In the genomic region with DNA sequence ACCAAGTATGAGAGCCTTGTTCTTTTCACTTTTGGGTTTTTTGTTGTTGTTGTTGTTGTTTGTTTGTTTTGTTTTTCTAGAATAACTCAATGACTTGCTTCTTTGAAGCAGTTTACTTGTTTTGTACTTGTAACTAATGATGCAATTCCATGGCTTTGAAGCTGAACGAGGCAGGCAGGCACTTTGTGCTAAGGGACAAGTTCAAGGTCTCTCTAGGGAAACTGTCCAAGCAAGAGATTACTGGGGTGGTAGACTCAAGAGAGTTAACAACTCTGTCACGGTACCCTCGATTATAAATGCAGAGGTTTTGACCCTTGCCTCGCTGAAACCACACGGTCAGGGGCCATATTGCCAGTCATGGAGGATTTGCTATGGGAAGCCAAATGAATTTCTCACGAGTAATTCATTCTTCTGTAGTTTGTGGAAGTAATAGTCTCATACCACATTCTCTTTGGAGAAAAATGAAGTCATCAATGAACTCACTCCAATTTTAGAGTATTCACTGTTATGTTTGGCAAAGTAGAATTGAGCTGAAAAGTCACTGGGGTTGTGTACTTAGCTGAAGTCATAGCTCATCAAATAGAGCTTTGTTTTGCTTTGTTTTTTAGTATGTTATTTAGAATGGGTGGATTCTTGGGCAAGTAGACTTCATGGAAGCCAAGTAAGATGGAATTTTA, we compare ENCODE assay signal across 31 mouse cellular contexts. TPM values are rescaled to one million over a fixed set of nuclear protein-coding genes. Genes with fewer than 3 reads are reported as not detected.
DNase-seq lines count a peak whose midpoint lies in the region; ATAC-seq and TF ChIP-seq lines count a peak whose summit lies in the region.
"Had no signal": no experiment of that assay in that cellular context is flagged by ENCODE, and none has a peak within 500 bp of the region (broad histone marks: within the 10 kb centered on the region; RNA-seq: fewer than 3 reads in every experiment).

No protein-coding gene starts in this region.

- peaks cover 52% of the 10 kb centered on the region for H3K36me3 ChIP-seq in liver, adult 2 months (ENCODE audit: control insufficient read depth, insufficient read depth, low read length)
- H3K36me3 ChIP-seq in liver, embryonic 11.5 days (ENCODE audit: control insufficient read depth, insufficient read depth, low read length): no peaks in the 10 kb centered on the region; the same call in 1 of the 2 replicates
- H3K36me3 ChIP-seq in CH12.LX (replicated peaks in 1 of 2; ENCODE audit: control insufficient read depth in 1 of 2, insufficient read depth in 1 of 2, low read length in 1 of 2): no peaks in the 10 kb centered on the region
- no peaks in the 10 kb centered on the region for H3K36me3 ChIP-seq in kidney, embryonic 14.5 days (ENCODE audit: control insufficient read depth, insufficient read depth, low read length)
- H3K36me3 ChIP-seq: embryonic facial prominence, embryonic 10.5 days; embryonic facial prominence, embryonic 13.5 days; forebrain, embryonic 10.5 days; G1E; heart, embryonic 10.5 days; heart, embryonic 13.5 days; hindbrain, embryonic 10.5 days; hindbrain, embryonic 13.5 days; intestine, embryonic 15.5 days had no signal

- no peak overlapping the region for H3K4me2 ChIP-seq in liver, embryonic 11.5 days
- peak overlapping the region; percentile 29; the same call in 1 of the 2 replicates for H3K4me2 ChIP-seq in CH12.LX (ENCODE audit: insufficient read depth, low read depth, poor library complexity, severe bottlenecking)
- H3K4me2 ChIP-seq in kidney, embryonic 14.5 days (replicated peaks; ENCODE audit: low read depth, low read length): no peak overlapping the region
- H3K4me2 ChIP-seq: embryonic facial prominence, embryonic 13.5 days; heart, embryonic 13.5 days; hindbrain, embryonic 13.5 days; intestine, embryonic 15.5 days had no signal

- no peak for TF ChIP-seq RAD21 in CH12.LX (IDR thresholded peaks at IDR 0.05; ENCODE audit: low read depth, low read length)

- H3K79me2 ChIP-seq in liver, adult 2 months (ENCODE audit: control insufficient read depth, insufficient read depth, low read length): peaks cover 2% of the 10 kb centered on the region; the same call in 1 of the 2 replicates
- no peaks in the 10 kb centered on the region for H3K79me2 ChIP-seq in CH12.LX (replicated peaks; ENCODE audit: control insufficient read depth, extremely low read depth, insufficient read depth, poor library complexity, severe bottlenecking)

- DNase-seq in liver, adult 2 months (ENCODE audit: extremely low read depth, low read depth, low spot score): peak; percentile 95
- no peak for DNase-seq in liver, embryonic 11.5 days (ENCODE audit: low spot score)
- DNase-seq in CH12.LX (ENCODE audit: extremely low read depth) (no peak), NIH3T3 (ENCODE audit: low read depth) (peak; percentile 12)
- no peak for DNase-seq in adrenal gland, postnatal 14 days
- DNase-seq: adrenal gland, adult 2 months; adrenal gland, postnatal 25 days; cerebellum, adult 11-12 months; cerebellum, adult 8-10 months; cerebellum, postnatal 10 days; cerebellum, postnatal 36 days; embryo, embryonic 11 days; forebrain, postnatal 0 days; gastrocnemius, adult 2 months; gastrocnemius, postnatal 14 days; heart, adult 18-20 months; heart, postnatal 36 days; kidney, adult 11 months had no signal

- H3K4me3 ChIP-seq in liver, adult 2 months (ENCODE audit: insufficient read depth, low read depth, low read length): no peak overlapping the region
- no peak overlapping the region for H3K4me3 ChIP-seq in liver, embryonic 11.5 days (ENCODE audit: low read depth, low read length)
- no peak overlapping the region for H3K4me3 ChIP-seq in CH12.LX (replicated peaks in 1 of 3; ENCODE audit: low read depth in 2 of 3, low read length in 2 of 3, poor library complexity in 1 of 3)
- no peak overlapping the region for H3K4me3 ChIP-seq in kidney, embryonic 14.5 days (ENCODE audit: low read length)
- H3K4me3 ChIP-seq: embryonic facial prominence, embryonic 10.5 days; embryonic facial prominence, embryonic 13.5 days; erythroblast, embryonic 14.5 days; forebrain, embryonic 10.5 days; gastrocnemius, adult 2 months; heart, embryonic 10.5 days; heart, embryonic 13.5 days; hindbrain, embryonic 10.5 days; hindbrain, embryonic 13.5 days; intestine, embryonic 15.5 days had no signal

- TF ChIP-seq POLR2A in liver, adult 2 months (IDR thresholded peaks at IDR 0.05; ENCODE audit: extremely low read depth, insufficient read depth, low read length): no peak
- no peak for TF ChIP-seq POLR2A in CH12.LX (IDR thresholded peaks at IDR 0.05; ENCODE audit: low read depth, low read length)

- in situ Hi-C loops in CH12.LX (cut with MboI; ENCODE audit: low pct_ligation_motif_present, low pct_unique_long_range_greater_than_20kb, low sequenced_read_pairs): no loop called here

- TF ChIP-seq CTCF in liver, adult 2 months (IDR thresholded peaks at IDR 0.05; ENCODE audit: low read depth, low read length): no peak
- TF ChIP-seq CTCF in CH12.LX (conservative IDR thresholded peaks at IDR 0.05 in 1 of 2, IDR thresholded peaks at IDR 0.05 in 1 of 2; ENCODE audit: low read depth in 2 of 2, low read length in 2 of 2): no peak

- no peaks in the 10 kb centered on the region for H3K27me3 ChIP-seq in liver, adult 2 months (ENCODE audit: control insufficient read depth, insufficient read depth, low read length)
- H3K27me3 ChIP-seq in liver, embryonic 11.5 days (replicated peaks; ENCODE audit: control insufficient read depth, insufficient read depth, low read length): no peaks in the 10 kb centered on the region
- no peaks in the 10 kb centered on the region for H3K27me3 ChIP-seq in CH12.LX (replicated peaks)
- no peaks in the 10 kb centered on the region for H3K27me3 ChIP-seq in kidney, embryonic 14.5 days (ENCODE audit: control insufficient read depth, insufficient read depth, low read length)
- H3K27me3 ChIP-seq: embryonic facial prominence, embryonic 13.5 days; heart, embryonic 13.5 days; hindbrain, embryonic 13.5 days; intestine, embryonic 15.5 days had no signal

- peaks cover 31% of the 10 kb centered on the region for H3K4me1 ChIP-seq in liver, adult 2 months (ENCODE audit: control insufficient read depth, insufficient read depth, low read length)
- no peaks in the 10 kb centered on the region for H3K4me1 ChIP-seq in liver, embryonic 11.5 days (replicated peaks; ENCODE audit: control insufficient read depth, insufficient read depth, low read length)
- H3K4me1 ChIP-seq in CH12.LX (ENCODE audit: control insufficient read depth in 1 of 2, insufficient read depth in 2 of 2): no peaks in the 10 kb centered on the region
- no peaks in the 10 kb centered on the region for H3K4me1 ChIP-seq in kidney, embryonic 14.5 days (ENCODE audit: control insufficient read depth, insufficient read depth, low read length)
- H3K4me1 ChIP-seq: embryonic facial prominence, embryonic 10.5 days; embryonic facial prominence, embryonic 13.5 days; heart, embryonic 10.5 days; heart, embryonic 13.5 days; intestine, embryonic 15.5 days had no signal

- 17% methylated on average over 6 of the region's 6 CpGs for WGBS in liver, adult 2 months
- 74% methylated on average over 6 of the region's 6 CpGs for WGBS in liver, embryonic 11.5 days
- WGBS in kidney, embryonic 14.5 days: 77% methylated on average over 6 of the region's 6 CpGs

- dilution Hi-C loops in CH12.LX (cut with MboI; ENCODE audit: extremely low pct_ligation_motif_present, extremely low pct_unique_long_range_greater_than_20kb, low sequenced_read_pairs): no loop called here

- H3K27ac ChIP-seq in liver, adult 2 months (replicated peaks; ENCODE audit: insufficient read depth, low read depth, low read length): peak overlapping the region; percentile 99
- H3K27ac ChIP-seq in liver, embryonic 11.5 days (ENCODE audit: low read depth, low read length): no peak overlapping the region
- H3K27ac ChIP-seq in CH12.LX (ENCODE audit: insufficient read depth, low read depth): no peak overlapping the region
- H3K27ac ChIP-seq in kidney, embryonic 14.5 days (ENCODE audit: low read depth, low read length): no peak overlapping the region
- H3K27ac ChIP-seq: embryonic facial prominence, embryonic 10.5 days; embryonic facial prominence, embryonic 13.5 days; forebrain, embryonic 10.5 days; gastrocnemius, adult 2 months; heart, embryonic 10.5 days; heart, embryonic 13.5 days; hindbrain, embryonic 10.5 days; hindbrain, embryonic 13.5 days; intestine, embryonic 15.5 days had no signal

- ATAC-seq in liver, embryonic 11.5 days (replicated peaks; ENCODE audit: low FRiP score): no peak
- ATAC-seq in kidney, embryonic 14.5 days (ENCODE audit: low FRiP score, low TSS enrichment): no peak
- ATAC-seq: forebrain, embryonic 14.5 days; forebrain, postnatal 0 days; hindbrain, embryonic 16.5 days; intestine, embryonic 15.5 days had no signal

- TF ChIP-seq EP300 in CH12.LX (IDR thresholded peaks at IDR 0.05; ENCODE audit: low read length): no peak

- no peak overlapping the region; the same call in 1 of the 2 replicates for H3K9ac ChIP-seq in liver, adult 2 months (ENCODE audit: low read depth, low read length)
- no peak overlapping the region for H3K9ac ChIP-seq in liver, embryonic 11.5 days (ENCODE audit: low read depth, low read length)
- no peak overlapping the region for H3K9ac ChIP-seq in CH12.LX (ENCODE audit: insufficient read depth, low read depth)
- H3K9ac ChIP-seq in kidney, embryonic 14.5 days (ENCODE audit: low read depth, low read length): no peak overlapping the region
- H3K9ac ChIP-seq: embryonic facial prominence, embryonic 13.5 days; forebrain, postnatal 0 days; heart, embryonic 13.5 days; hindbrain, embryonic 13.5 days; intestine, embryonic 15.5 days had no signal

- no peaks in the 10 kb centered on the region for H3K9me3 ChIP-seq in liver, embryonic 11.5 days (ENCODE audit: control insufficient read depth, low read length)
- H3K9me3 ChIP-seq in CH12.LX (replicated peaks; ENCODE audit: low read length): no peaks in the 10 kb centered on the region
- H3K9me3 ChIP-seq in kidney, embryonic 14.5 days (ENCODE audit: control insufficient read depth, low read length): no peaks in the 10 kb centered on the region
- H3K9me3 ChIP-seq: embryonic facial prominence, embryonic 10.5 days; embryonic facial prominence, embryonic 13.5 days; forebrain, embryonic 10.5 days; G1E; heart, embryonic 10.5 days; heart, embryonic 13.5 days; hindbrain, embryonic 10.5 days; hindbrain, embryonic 13.5 days; intestine, embryonic 15.5 days had no signal

TF ChIP-seq in CH12.LX, 34 proteins besides CTCF, POLR2A, EP300 and RAD21 (continues in another document):
- TF ChIP-seq ZMIZ1 (IDR thresholded peaks at IDR 0.05; ENCODE audit: low read depth, low read length): no peak
- TF ChIP-seq CHD1 (IDR thresholded peaks at IDR 0.05; ENCODE audit: low read depth, low read length): no peak
- TF ChIP-seq MYC (IDR thresholded peaks at IDR 0.05; ENCODE audit: low read depth, low read length): no peak

RNA-seq across cellular contexts. Expression of gene Abcb4, which starts 8.8 kb away (rescaled TPM):
- 164 and 202 TPM in 2 replicates for total RNA-seq in liver, adult 2 months (2014; rRNA removed)
- polyA plus RNA-seq in liver, adult 2 months (2012; rRNA removed): 66.9 and 77.2 TPM in 2 replicates
- 32.6 and 35.8 TPM in 2 replicates for polyA plus RNA-seq in liver, embryonic 11.5 days (2014; fragmentation: Nextera tagmentation; extraction: Ambion mirVana)
- total RNA-seq in CH12.LX (2012; rRNA removed) (0.38 and 0.68 TPM in 2 replicates), CH12.LX (2014; rRNA removed) (0.24 and 0.27 TPM in 2 replicates)
- polyA plus RNA-seq in CH12.LX (2012; ENCODE audit: insufficient read length, low read depth): 0.29 and 0.37 TPM in 2 replicates
- polyA plus RNA-seq in kidney, embryonic 14.5 days (2014; fragmentation: Nextera tagmentation; extraction: Ambion mirVana): 0.23 TPM in 1 of 2 replicates, not detected in the other
- total RNA-seq in adrenal gland, postnatal 14 days (2021): 5.0 and 17.7 TPM in 2 replicates
- polyA plus RNA-seq: G1E had no signal

Comparison
In these comparisons a context has a peak if more than half of its experiments do, and no peak if none do; other contexts are left out.
1. DNase-seq: peak in liver, adult 2 months (single experiment) and NIH3T3 (single experiment); none in liver, embryonic 11.5 days (single experiment), CH12.LX (single experiment) and adrenal gland, postnatal 14 days (single experiment).
2. RNA of gene Abcb4, which starts 8.8 kb away (polyA plus RNA-seq): 66.9 to 77.2 TPM in liver, adult 2 months and 32.6 to 35.8 TPM in liver, embryonic 11.5 days; 0.29 to 0.37 TPM in CH12.LX and 0.23 TPM in kidney, embryonic 14.5 days; every median in the first group is over 10 times any median in the second.